Mouse (Mus musculus) liver, postnatal 0 days (tissue): ENCODE results near the gene Olfr1305. TPM values are rescaled to one million over a fixed set of nuclear protein-coding genes. Genes with fewer than 3 reads are reported as not detected.

Experiments
- ATAC-seq: fragments of 200-750 bp; cut with Nextera tagmentation; 2 replicates; pipeline ENCODE4 v1.8.0; 2017; ENCODE audit warnings: mild to moderate bottlenecking, moderate library complexity
- DNase-seq: peaks from one replicate; pipeline ENCODE4 v3.0.0-alpha.2; 2016
- H3K27ac ChIP-seq: fragments of 300-500 bp; sonication (generic); 2 replicates; pipeline ENCODE4 v1.5.1; 2014; ENCODE audit warnings: antibody characterized with exemption, moderate library complexity, mild to moderate bottlenecking, low read depth
- H3K27me3 ChIP-seq: fragments of 300-500 bp; sonication (generic); 2 replicates; pipeline ENCODE4 v1.6.1; 2014; ENCODE audit warnings: low read length, control low read depth, mixed read lengths; ENCODE audit not compliant: insufficient read depth
- H3K36me3 ChIP-seq: fragments of 300-500 bp; sonication (generic); replicated peaks from 2 replicates; pipeline ENCODE4 v1.6.1; 2014; ENCODE audit warnings: mild to moderate bottlenecking, control low read depth, low read length, moderate library complexity, mixed read lengths; ENCODE audit not compliant: insufficient read depth
- H3K4me1 ChIP-seq: fragments of 300-500 bp; sonication (generic); 2 replicates; pipeline ENCODE4 v1.6.1; 2014; ENCODE audit warnings: antibody characterized with exemption, mild to moderate bottlenecking, control low read depth; ENCODE audit not compliant: insufficient read depth
- H3K4me2 ChIP-seq: fragments of 300-500 bp; sonication (generic); 2 replicates; pipeline ENCODE4 v1.6.1; 2014; ENCODE audit warnings: low read depth, mild to moderate bottlenecking, low read length, moderate library complexity, mixed read lengths
- H3K4me3 ChIP-seq: fragments of 300-500 bp; sonication (generic); 2 replicates; pipeline ENCODE4 v1.5.1; 2014; ENCODE audit warnings: low read depth, low read length
- H3K9ac ChIP-seq: fragments of 300-500 bp; sonication (generic); replicated peaks from 2 replicates; pipeline ENCODE4 v1.6.1; 2014; ENCODE audit warnings: mild to moderate bottlenecking, moderate library complexity
- H3K9me3 ChIP-seq: fragments of 300-500 bp; sonication (generic); 2 replicates; pipeline ENCODE4 v1.6.1; 2016; ENCODE audit warnings: mild to moderate bottlenecking, control low read depth, low read length, mixed read lengths
- CTCF ChIP-seq: sonication (generic); IDR thresholded peaks from 2 replicates; pipeline ENCODE4 v1.5.1; 2016; ENCODE audit warnings: antibody characterized with exemption, low read depth
- EP300 ChIP-seq: IDR thresholded peaks from 2 replicates; pipeline ENCODE4 v1.6.1; 2016; ENCODE audit warnings: antibody characterized with exemption, low read depth, mild to moderate bottlenecking
- WGBS: fragments of 180-500 bp; shearing (Covaris S2); extraction: QIAGEN DNeasy Blood & Tissue Kit; methylation state at CpG from one replicate; pipeline ENCODE4 v1.1.7; 2014; ENCODE audit not compliant: insufficient replicate concordance; 5-methylcytosine and 5-hydroxymethylcytosine counted together
- polyA plus RNA-seq: library from polyadenylated mRNA; unstranded; fragments of >200 nt; fragmentation: Nextera tagmentation; extraction: Ambion mirVana; gene quantifications from 2 replicates; pipeline ENCODE4 v1.2.1, GENCODE M21; 2015

The Olfr1305 gene
- polyA plus RNA-seq = not detected in 2 replicates

DNA sequence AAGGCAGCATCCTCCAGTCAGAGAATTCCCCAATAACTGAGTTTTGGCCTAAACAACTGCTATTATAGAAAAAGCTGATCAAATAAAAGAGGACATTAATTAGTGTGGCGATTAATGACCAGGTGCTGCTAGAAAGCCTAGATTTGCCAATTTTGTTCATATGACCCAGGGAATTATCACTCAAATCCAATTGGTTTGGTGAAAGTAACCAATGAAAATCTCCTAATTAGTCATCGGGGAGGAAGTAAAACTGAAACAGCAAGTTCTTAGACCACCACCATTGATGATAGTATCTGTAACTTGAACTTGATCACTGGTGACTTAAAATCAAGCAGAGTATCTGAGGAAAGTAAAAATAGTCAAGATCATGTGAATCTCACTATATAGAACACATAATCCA is at the start of gene Olfr1305:
TSS of gene Olfr1305 (minus strand) at position 101 of the 400 bp plus-strand sequence.
- TF ChIP-seq CTCF (no peak), EP300 (no peak)
- Histone ChIP-seq H3K4me2 (no peak within 1 kb of the TSS), H3K4me3 (no peak within 1 kb of the TSS), H3K9ac (no peak within 1 kb of the TSS), H3K27me3 (no peaks in the 10 kb centered on the region), H3K4me1 (no peaks in the 10 kb centered on the region), H3K27ac (no peak within 1 kb of the TSS), H3K9me3 (0 out of 2 replicates have a peak, but pooled peaks cover 2% of the 10 kb centered on the region), H3K36me3 (no peaks in the 10 kb centered on the region)
- ATAC-seq (no peak), DNase-seq (no peak)
- WGBS = 78% methylated on average over 2 of the region's 2 CpGs

DNA sequence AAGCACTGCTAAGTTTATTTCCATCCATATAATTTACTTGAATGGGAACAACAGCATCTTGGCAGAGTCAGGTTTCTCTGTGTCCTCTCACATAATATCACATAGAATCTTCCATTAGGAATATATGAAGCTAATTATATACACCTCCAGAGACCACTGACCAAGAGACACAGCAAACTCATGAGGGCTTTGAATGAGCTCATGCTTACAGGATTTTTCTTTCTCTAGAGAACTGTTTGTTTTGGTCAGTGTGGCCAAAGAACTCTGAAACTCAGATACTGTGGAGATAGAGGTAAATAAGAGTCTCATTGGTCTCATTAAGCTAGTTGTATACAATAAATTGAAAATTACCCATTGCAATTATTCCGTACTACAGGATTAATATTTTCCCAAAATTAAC is 39.2 kb upstream of the Olfr1305 start, which contains the start of gene Olfr1306:
TSS of gene Olfr1306 (minus strand) at position 101 of the 400 bp plus-strand sequence.
- Histone ChIP-seq H3K4me2 (no peak within 1 kb of the TSS), H3K4me1 (no peaks in the 10 kb centered on the region), H3K4me3 (no peak within 1 kb of the TSS), H3K27ac (no peak within 1 kb of the TSS), H3K9ac (no peak within 1 kb of the TSS), H3K27me3 (no peaks in the 10 kb centered on the region), H3K36me3 (no peaks in the 10 kb centered on the region), H3K9me3 (no peaks in the 10 kb centered on the region)
- DNase-seq = no peak
- TF ChIP-seq CTCF (no peak), EP300 (no peak)
- WGBS = 69% methylated on average over 1 of the region's 1 CpGs
- ATAC-seq = no peak

DNA sequence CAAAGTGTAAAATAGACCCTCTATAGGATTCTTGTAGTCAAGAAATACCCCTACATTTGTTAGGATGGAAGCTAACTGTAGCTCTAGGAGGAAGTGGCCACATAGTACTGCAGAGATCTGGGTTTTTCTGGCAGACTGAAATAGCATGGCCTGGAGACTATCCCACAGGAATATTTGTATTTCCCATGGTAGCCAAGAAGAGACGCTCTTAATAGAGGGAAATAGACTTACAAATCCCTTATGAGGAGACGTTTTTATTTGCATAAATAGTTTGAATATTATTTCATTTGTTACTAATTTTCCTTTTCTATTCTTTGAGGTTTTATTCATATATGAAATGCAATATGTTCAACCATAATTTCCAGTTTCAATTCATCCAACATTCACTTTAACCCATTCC is 56.7 kb downstream of the Olfr1305 start, which contains the start of gene Olfr1303:
TSS of gene Olfr1303 (minus strand) at position 101 of the 400 bp plus-strand sequence.
- H3K4me3 ChIP-seq = no peak within 1 kb of the TSS
- no peaks in the 10 kb centered on the region for H3K27me3 ChIP-seq
- no peak within 1 kb of the TSS for H3K9ac ChIP-seq
- H3K27ac ChIP-seq = no peak within 1 kb of the TSS
- no peak within 1 kb of the TSS for H3K4me2 ChIP-seq
- TF ChIP-seq CTCF (no peak), EP300 (no peak)
- H3K9me3 ChIP-seq = no peaks in the 10 kb centered on the region
- no peaks in the 10 kb centered on the region for H3K36me3 ChIP-seq
- no peak for DNase-seq
- ATAC-seq = no peak
- 72% methylated on average over 2 of the region's 2 CpGs for WGBS
- no peaks in the 10 kb centered on the region for H3K4me1 ChIP-seq

Other genes with a start within 250 kb of the Olfr1305 start
- not detected in 2 replicates for gene Olfr1298, start 227.9 kb downstream of the Olfr1305 start, polyA plus RNA-seq
- not detected in 2 replicates for gene Olfr1299, start 215.7 kb downstream of the Olfr1305 start, polyA plus RNA-seq
- gene Olfr1301, start 126.1 kb downstream of the Olfr1305 start, polyA plus RNA-seq = not detected in 2 replicates
- gene Olfr1302, start 99.7 kb downstream of the Olfr1305 start, polyA plus RNA-seq = not detected in 2 replicates
- not detected in 2 replicates for gene Olfr1303, start 56.8 kb downstream of the Olfr1305 start, polyA plus RNA-seq
- not detected in 2 replicates for gene Olfr1306, start 39.1 kb upstream of the Olfr1305 start, polyA plus RNA-seq
- not detected in 2 replicates for gene Olfr1307, start 72.3 kb upstream of the Olfr1305 start, polyA plus RNA-seq
- gene Olfr1308, start 87.8 kb upstream of the Olfr1305 start, polyA plus RNA-seq = not detected in 2 replicates
- gene Olfr1309, start 113.1 kb upstream of the Olfr1305 start, polyA plus RNA-seq = not detected in 2 replicates
- gene Olfr1310, start 135.6 kb upstream of the Olfr1305 start, polyA plus RNA-seq = not detected in 2 replicates
- gene Olfr1311, start 147.3 kb upstream of the Olfr1305 start, polyA plus RNA-seq = not detected in 2 replicates
- not detected in 2 replicates for gene Olfr1312, start 173.1 kb upstream of the Olfr1305 start, polyA plus RNA-seq
- gene Olfr1313, start 200.7 kb upstream of the Olfr1305 start, polyA plus RNA-seq = not detected in 2 replicates
- not detected in 2 replicates for gene Olfr1314, start 219.6 kb upstream of the Olfr1305 start, polyA plus RNA-seq
- not detected in 2 replicates for gene Olfr1315-ps1, start 238.3 kb upstream of the Olfr1305 start, polyA plus RNA-seq